In the genomic region with DNA sequence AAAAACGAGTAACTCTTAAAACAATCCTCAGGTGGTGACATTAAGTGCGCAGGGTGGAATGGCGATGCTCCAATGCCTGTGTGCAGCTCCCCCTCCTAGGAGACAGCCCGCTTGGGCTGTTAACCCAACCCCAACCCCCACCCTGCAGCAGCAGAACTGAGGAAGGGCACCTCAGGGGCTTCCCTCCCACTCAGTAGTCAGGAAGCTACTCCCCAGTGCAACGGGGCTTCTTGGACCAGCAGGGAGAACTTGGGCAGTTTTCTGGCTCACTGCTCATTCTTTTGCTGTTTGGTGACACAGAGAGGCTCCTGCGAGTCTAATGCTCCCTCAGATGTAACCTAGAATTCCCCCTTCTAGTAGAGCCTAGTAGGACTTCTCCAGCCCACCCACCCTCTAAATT, we compare ENCODE assay signal across 10 mouse cellular contexts. TPM values are rescaled to one million over a fixed set of nuclear protein-coding genes. Genes with fewer than 3 reads are reported as not detected.
DNase-seq lines count a peak whose midpoint lies in the region; ATAC-seq lines count a peak whose summit lies in the region.
"Had no signal": no experiment of that assay in that cellular context is flagged by ENCODE, and none has a peak within 500 bp of the region (broad histone marks: within the 10 kb centered on the region; RNA-seq: fewer than 3 reads in every experiment).

No protein-coding gene starts in this region.

- H3K27ac ChIP-seq in kidney, embryonic 14.5 days (ENCODE audit: low read depth, low read length), result peak overlapping the region; percentile 76
- H3K27ac ChIP-seq in embryonic facial prominence, embryonic 11.5 days (replicated peaks; ENCODE audit: low read depth, low read length), result peak overlapping the region; percentile 74
- peak overlapping the region; percentile 72 for H3K27ac ChIP-seq in hindbrain, embryonic 13.5 days
- H3K27ac ChIP-seq in midbrain, embryonic 15.5 days, result peak overlapping the region; percentile 66

- H3K9ac ChIP-seq in kidney, embryonic 14.5 days (ENCODE audit: low read depth, low read length), result peak overlapping the region; percentile 25; the same call in 1 of the 2 replicates
- H3K9ac ChIP-seq in embryonic facial prominence, embryonic 11.5 days (replicated peaks; ENCODE audit: low read length), result peak overlapping the region; percentile 52
- peak overlapping the region; percentile 60; the same call in 1 of the 2 replicates for H3K9ac ChIP-seq in hindbrain, embryonic 13.5 days
- H3K9ac ChIP-seq in midbrain, embryonic 15.5 days, result 0 out of 2 replicates have a peak overlapping the region, but pooled peaks have one; percentile 9

- DNase-seq in kidney, adult 8-10 months, result no peak
- no peak for DNase-seq in embryonic facial prominence, embryonic 11.5 days (ENCODE audit: low spot score)
- no peak for DNase-seq in ovary, postnatal 10 days (ENCODE audit: low spot score)
- no peak for DNase-seq in retina, postnatal 1 day
- DNase-seq: kidney, postnatal 14 days had no signal

- peak overlapping the region; percentile 43 for H3K4me2 ChIP-seq in kidney, embryonic 14.5 days (replicated peaks; ENCODE audit: low read depth, low read length)
- peak overlapping the region; percentile 50 for H3K4me2 ChIP-seq in embryonic facial prominence, embryonic 11.5 days (ENCODE audit: low read depth, low read length)
- H3K4me2 ChIP-seq in hindbrain, embryonic 13.5 days, result peak overlapping the region; percentile 44
- peak overlapping the region; percentile 44 for H3K4me2 ChIP-seq in midbrain, embryonic 15.5 days

- ATAC-seq in kidney, embryonic 14.5 days (ENCODE audit: low FRiP score, low TSS enrichment), result peak; percentile 58
- ATAC-seq in embryonic facial prominence, embryonic 11.5 days (replicated peaks; ENCODE audit: insufficient number of reproducible peaks, low FRiP score, low TSS enrichment, low read depth), result no peak
- ATAC-seq in hindbrain, embryonic 13.5 days (ENCODE audit: low FRiP score), result no peak
- no peak; the same call in 1 of the 2 replicates for ATAC-seq in midbrain, embryonic 15.5 days (replicated peaks)
- no peak for ATAC-seq in activated CD4-positive, CD25-positive, alpha-beta regulatory T cell, adult 4 months

- no peaks in the 10 kb centered on the region for H3K9me3 ChIP-seq in kidney, embryonic 14.5 days (ENCODE audit: control insufficient read depth, low read length)
- no peaks in the 10 kb centered on the region for H3K9me3 ChIP-seq in embryonic facial prominence, embryonic 11.5 days (replicated peaks; ENCODE audit: control insufficient read depth, low read length)
- H3K9me3 ChIP-seq in hindbrain, embryonic 13.5 days, result no peaks in the 10 kb centered on the region
- H3K9me3 ChIP-seq in midbrain, embryonic 15.5 days, result no peaks in the 10 kb centered on the region

- H3K4me3 ChIP-seq in kidney, embryonic 14.5 days (ENCODE audit: low read length), result peak overlapping the region; percentile 13; the same call in 1 of the 2 replicates
- H3K4me3 ChIP-seq in embryonic facial prominence, embryonic 11.5 days (ENCODE audit: low read depth, low read length), result no peak overlapping the region
- H3K4me3 ChIP-seq in hindbrain, embryonic 13.5 days, result 0 out of 2 replicates have a peak overlapping the region, but pooled peaks have one; percentile 6
- H3K4me3 ChIP-seq in midbrain, embryonic 15.5 days, result no peak overlapping the region

- no peaks in the 10 kb centered on the region for H3K36me3 ChIP-seq in kidney, embryonic 14.5 days (ENCODE audit: control insufficient read depth, insufficient read depth, low read length)
- no peaks in the 10 kb centered on the region for H3K36me3 ChIP-seq in embryonic facial prominence, embryonic 11.5 days (replicated peaks; ENCODE audit: control insufficient read depth, insufficient read depth, low read depth, low read length)
- no peaks in the 10 kb centered on the region for H3K36me3 ChIP-seq in hindbrain, embryonic 13.5 days
- H3K36me3 ChIP-seq in midbrain, embryonic 15.5 days (replicated peaks), result no peaks in the 10 kb centered on the region
- H3K36me3 ChIP-seq: G1E had no signal

- no peaks in the 10 kb centered on the region for H3K27me3 ChIP-seq in kidney, embryonic 14.5 days (ENCODE audit: control insufficient read depth, insufficient read depth, low read length)
- H3K27me3 ChIP-seq in embryonic facial prominence, embryonic 11.5 days (ENCODE audit: control insufficient read depth, insufficient read depth, low read length), result no peaks in the 10 kb centered on the region
- H3K27me3 ChIP-seq in hindbrain, embryonic 13.5 days, result peaks cover 55% of the 10 kb centered on the region
- peaks cover 3% of the 10 kb centered on the region; the same call in 1 of the 2 replicates for H3K27me3 ChIP-seq in midbrain, embryonic 15.5 days (replicated peaks)

- 4% methylated on average over 6 of the region's 6 CpGs for WGBS in kidney, embryonic 14.5 days
- WGBS in embryonic facial prominence, embryonic 11.5 days, result 29% methylated on average over 6 of the region's 6 CpGs
- 26% methylated on average over 6 of the region's 6 CpGs for WGBS in hindbrain, embryonic 13.5 days
- 26% methylated on average over 6 of the region's 6 CpGs for WGBS in midbrain, embryonic 15.5 days

- H3K4me1 ChIP-seq in kidney, embryonic 14.5 days (ENCODE audit: control insufficient read depth, insufficient read depth, low read length), result peaks cover 31% of the 10 kb centered on the region
- peaks cover 16% of the 10 kb centered on the region for H3K4me1 ChIP-seq in embryonic facial prominence, embryonic 11.5 days (ENCODE audit: control insufficient read depth, insufficient read depth, low read length)
- peaks cover 48% of the 10 kb centered on the region for H3K4me1 ChIP-seq in hindbrain, embryonic 13.5 days (replicated peaks)
- H3K4me1 ChIP-seq in midbrain, embryonic 15.5 days, result peaks cover 33% of the 10 kb centered on the region

RNA-seq across cellular contexts. Expression of gene Tcf20, which starts 19.7 kb away (rescaled TPM):
- polyA plus RNA-seq in kidney, embryonic 14.5 days (2014; fragmentation: Nextera tagmentation; extraction: Ambion mirVana), result 7.1 and 11.6 TPM in 2 replicates
- 13.6 and 15.1 TPM in 2 replicates for polyA plus RNA-seq in embryonic facial prominence, embryonic 11.5 days (2014; fragmentation: Nextera tagmentation; extraction: Ambion mirVana)
- polyA plus RNA-seq in hindbrain, embryonic 13.5 days (2015; fragmentation: Nextera tagmentation; extraction: Ambion mirVana), result 11.8 and 12.6 TPM in 2 replicates
- polyA plus RNA-seq in midbrain, embryonic 15.5 days (2015; fragmentation: Nextera tagmentation; extraction: Ambion mirVana), result 15.1 and 15.9 TPM in 2 replicates
- polyA plus RNA-seq in activated CD4-positive, CD25-positive, alpha-beta regulatory T cell, adult 4 months (2017; shearing (Covaris generic)), result 10 to 100 TPM; 12.2 to 16.0 TPM

Comparison
In these comparisons a context has a peak if more than half of its experiments do, and no peak if none do; other contexts are left out.
1. H3K4me3 ChIP-seq: peak in kidney, embryonic 14.5 days (single experiment) and hindbrain, embryonic 13.5 days (single experiment); none in embryonic facial prominence, embryonic 11.5 days (single experiment) and midbrain, embryonic 15.5 days (single experiment).
2. H3K9ac ChIP-seq: peak in every context shown above with its lines; median percentile 60 in hindbrain, embryonic 13.5 days; 52 in embryonic facial prominence, embryonic 11.5 days; 25 in kidney, embryonic 14.5 days; 9 in midbrain, embryonic 15.5 days.
3. Peak in every context shown above with its lines, with median percentiles within 50 percentile points of each other: H3K27ac ChIP-seq and H3K4me2 ChIP-seq.